Mouse (Mus musculus) embryo, embryonic 10.5 days (tissue): Measurements from ENCODE around the gene Lce1i.
"Not testable (repeated sequence)": the region's sequence is repeated elsewhere in the genome, so short reads cannot be mapped to it uniquely, and the experiment has no call there.

Experiments used
- DNase-seq: peaks from one replicate; pipeline ENCODE4 v3.0.0-alpha.2; 2015; ENCODE audit warnings: low spot score

Gene Lce1i

GRCm38 (mm10) chr3:92778799-92779198 lies at the start of gene Lce1i:
Gene Lce1i (minus strand): TSS chr3:92778899.
- DNase-seq: no peak

DNA sequence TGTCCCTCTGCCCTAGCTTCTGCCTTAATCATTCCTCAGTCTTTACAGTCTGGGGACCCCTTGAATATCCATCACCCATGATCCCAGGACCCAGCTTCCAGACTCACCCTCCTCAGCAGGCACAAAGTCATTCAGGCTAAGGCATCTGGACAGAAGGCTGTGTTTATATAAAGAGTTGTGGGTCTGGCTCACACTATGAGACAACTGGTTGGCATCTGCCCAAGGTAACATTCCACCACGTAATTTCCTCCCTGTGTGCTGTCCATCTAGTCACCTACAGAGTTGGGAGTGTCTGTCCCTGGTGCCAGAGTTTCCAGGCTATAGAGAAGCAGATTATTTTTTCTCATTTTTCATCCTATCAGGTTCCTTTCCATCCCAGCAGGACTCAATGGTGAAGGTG lies 48.4 kb upstream of the Lce1i start, which contains the start of gene Kprp:
Gene Kprp (minus strand): TSS at position 140 of the 400 bp plus-strand sequence.
- DNase-seq: no peak

GRCm38 (mm10) chr3:92825808-92826207 lies 47.1 kb upstream of the Lce1i start:
- DNase-seq: no peak

GRCm38 (mm10) chr3:92816036-92816435 lies 37.3 kb upstream of the Lce1i start:
- DNase-seq: not testable (repeated sequence)

- DNase-seq: no peak
Measured at GRCm38 (mm10) chr3:92815581-92815980, 36.9 kb upstream of the Lce1i start.

GRCm38 (mm10) chr3:92807791-92808190 lies 29.1 kb upstream of the Lce1i start, which contains the start of gene Lce1k:
Gene Lce1k (minus strand): TSS chr3:92807891.
- DNase-seq: no peak

DNA sequence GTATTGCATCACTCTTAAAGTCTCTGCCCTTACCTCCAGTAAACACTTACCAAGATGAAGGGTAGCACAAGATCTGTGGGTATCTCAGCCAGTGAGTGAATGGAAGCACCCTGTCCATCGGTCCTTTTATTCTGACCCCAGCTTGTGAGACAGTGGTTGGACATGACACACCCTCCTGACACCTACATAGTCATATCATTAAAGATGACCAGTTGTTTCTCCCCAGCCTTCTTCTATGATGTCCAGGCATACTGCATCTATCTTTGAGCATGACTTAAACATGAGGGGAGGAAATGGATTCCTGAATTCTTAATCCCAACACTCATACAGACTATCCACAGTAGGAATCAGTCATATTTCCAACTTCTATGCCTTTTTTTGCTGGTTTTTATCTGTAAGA lies 11.7 kb upstream of the Lce1i start, which contains the start of gene Lce1j:
Gene Lce1j (minus strand): TSS at position 101 of the 400 bp plus-strand sequence.
- DNase-seq: no peak

DNA sequence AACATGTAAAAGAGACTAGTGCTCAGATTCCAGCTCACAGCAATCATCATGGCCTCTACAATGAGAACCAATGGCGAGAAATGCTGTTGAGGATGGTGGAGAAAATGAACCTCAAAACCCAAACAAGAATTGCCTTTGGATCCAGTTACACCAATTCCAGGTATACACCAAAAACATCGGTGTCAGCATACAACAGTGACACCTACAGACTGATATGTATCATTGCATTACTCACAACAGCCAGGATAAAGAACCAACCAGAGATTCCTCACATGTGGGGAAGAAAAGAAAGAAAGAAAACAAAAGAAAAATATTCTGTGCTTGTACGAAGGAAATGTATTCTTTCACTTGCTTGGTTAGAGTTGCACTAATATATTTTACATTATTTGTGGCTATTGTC lies 7.1 kb downstream of the Lce1i start:
- DNase-seq: peak; percentile 39

DNA sequence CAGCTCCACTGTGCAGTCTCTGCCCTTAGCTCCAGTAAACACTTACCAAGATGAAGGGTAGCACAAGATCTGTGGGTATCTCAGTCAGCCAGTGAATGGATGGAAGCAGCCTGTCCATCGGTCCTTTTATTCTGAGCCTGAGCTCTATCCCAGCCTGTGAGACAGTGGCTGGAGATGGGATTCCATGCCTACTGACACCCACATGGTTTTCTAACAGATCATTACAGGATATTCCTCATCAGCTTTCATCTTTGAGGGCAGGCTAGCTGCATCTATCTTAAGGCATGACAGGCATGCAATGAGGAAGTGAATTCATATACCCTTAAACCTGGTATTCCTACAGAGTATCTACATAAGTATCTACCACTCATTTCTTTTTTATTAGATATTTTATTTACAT lies 13.7 kb downstream of the Lce1i start, which contains the start of gene Lce1h:
Gene Lce1h (minus strand): TSS at position 101 of the 400 bp plus-strand sequence.
- no peak for DNase-seq

- peak; percentile 4 for DNase-seq
Measured at GRCm38 (mm10) chr3:92753197-92753596, 25.5 kb downstream of the Lce1i start.

DNA sequence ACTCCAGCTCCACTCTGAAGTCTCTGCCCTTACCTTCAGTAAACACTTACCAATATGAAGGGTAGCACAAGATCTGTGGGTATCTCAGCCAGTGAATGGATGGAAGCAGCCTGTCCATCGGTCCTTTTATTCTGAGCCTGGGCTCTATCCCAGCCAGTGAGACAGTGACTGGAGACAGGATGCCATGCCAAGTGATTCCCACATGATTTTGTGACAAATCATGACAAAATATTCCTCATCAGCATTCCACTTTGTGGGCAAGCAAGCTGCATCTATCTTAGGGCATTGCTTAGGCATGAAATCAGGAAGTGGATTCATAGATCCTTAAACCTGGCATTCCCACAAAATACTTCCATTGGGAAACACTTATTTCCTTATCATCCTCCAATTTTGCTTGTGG lies 26.5 kb downstream of the Lce1i start, which contains the start of gene Lce1g:
Gene Lce1g (minus strand): TSS at position 101 of the 400 bp plus-strand sequence.
- no peak for DNase-seq

DNA sequence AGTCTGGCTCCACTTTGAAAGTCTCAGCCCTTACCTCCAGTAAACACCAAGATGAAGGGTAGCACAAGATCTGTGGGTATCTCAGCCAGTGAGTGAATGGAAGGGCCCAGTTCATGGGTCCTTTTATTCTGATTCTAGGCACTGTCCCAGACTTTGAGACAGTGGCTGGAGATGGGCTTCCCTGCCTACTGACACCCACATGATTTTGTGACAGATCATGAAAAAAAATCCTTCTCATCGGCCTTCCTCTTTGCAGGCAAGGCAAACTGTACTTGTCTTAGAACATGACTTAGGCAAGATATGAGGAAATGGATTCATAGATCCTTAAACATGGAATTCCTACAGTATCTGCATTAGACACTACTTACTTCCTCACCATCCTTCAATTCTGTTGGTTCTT lies 39.7 kb downstream of the Lce1i start, which contains the start of gene Gm38119:
Gene Gm38119 (minus strand): TSS at position 101 of the 400 bp plus-strand sequence.
- no peak for DNase-seq
